Mouse (Mus musculus): ENCODE results near the gene Uap1l1.
"Not testable (repeated sequence)": the region's sequence is repeated elsewhere in the genome, so short reads cannot be mapped to it uniquely, and the experiment has no call there.

Uap1l1 gene

DNA sequence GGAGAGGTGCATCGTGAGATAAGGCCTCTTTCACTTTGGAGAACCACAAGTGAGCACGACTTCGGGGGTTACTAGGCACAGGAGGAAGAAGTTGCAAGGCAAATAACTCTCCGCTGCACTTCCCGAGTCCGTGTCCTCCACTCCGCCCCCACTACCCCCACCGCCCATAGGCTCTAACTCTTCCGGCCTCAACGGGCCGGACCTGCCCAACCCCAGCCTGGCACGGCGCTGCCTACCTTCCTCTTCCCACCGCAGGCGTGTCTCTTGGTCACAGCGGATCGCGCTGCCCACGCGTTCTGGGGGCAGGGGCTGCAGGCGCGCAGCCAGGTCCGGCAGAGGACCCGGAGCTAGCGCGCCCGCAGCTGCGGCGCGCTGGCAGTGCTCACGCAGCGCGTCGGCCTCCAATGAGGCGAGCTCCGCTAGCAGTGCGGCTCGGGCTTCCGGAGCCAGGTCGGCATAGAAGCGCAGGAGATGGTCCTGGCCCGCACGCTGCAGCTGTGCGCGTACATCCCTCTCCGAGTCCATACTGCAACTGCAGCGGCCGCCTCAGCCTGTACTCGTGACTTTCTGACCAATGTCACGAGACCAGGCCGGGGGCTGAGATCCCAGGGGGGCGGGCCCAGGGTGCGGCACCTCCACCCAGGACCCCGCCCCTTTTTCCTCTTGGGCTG is at the start of gene Uap1l1:
Gene Uap1l1, minus strand, starts transcription at position 592 of the 671 bp plus-strand sequence.
- DNase-seq (ENCODE audit: low spot score): peak; percentile 77

DNA sequence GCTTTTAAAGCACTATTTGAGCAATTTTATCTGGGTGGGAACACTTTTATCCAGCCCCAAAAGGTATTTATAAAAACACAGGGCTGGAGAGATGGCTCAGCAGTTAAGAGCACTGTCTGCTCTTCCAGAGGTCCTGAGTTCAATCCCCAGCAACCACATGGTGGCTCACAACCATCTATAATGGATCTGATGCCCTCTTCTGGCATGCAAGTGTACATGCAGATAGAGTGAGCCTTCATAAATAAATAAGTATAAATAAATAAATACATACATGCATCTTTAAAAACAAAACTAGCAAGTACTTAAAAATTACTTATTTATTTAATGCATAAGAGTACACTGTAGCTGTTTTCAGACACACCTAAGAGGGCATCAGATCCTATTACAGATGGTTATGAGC is 48.0 kb upstream of the Uap1l1 start:
- not testable (repeated sequence) for DNase-seq (ENCODE audit: low spot score)

DNA sequence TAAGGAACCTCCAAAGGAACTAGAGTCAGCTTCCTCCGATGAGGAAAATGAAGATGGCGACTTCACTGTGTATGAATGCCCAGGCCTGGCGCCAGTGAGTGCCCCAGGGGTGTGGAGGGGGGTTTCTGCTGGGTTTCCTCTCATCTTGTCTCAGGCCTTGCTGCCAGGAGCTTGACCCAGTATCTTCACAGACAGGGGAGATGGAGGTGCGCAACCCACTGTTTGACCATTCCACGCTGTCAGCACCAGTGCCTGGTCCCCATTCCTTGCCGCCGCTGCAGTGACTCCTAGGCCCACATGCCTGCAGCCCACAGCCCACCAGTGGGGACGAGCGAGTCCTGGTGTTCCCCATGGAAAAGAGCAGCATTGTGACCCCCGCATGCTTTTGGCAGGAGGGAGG is 43.4 kb upstream of the Uap1l1 start:
- no peak for DNase-seq (ENCODE audit: low spot score)

DNA sequence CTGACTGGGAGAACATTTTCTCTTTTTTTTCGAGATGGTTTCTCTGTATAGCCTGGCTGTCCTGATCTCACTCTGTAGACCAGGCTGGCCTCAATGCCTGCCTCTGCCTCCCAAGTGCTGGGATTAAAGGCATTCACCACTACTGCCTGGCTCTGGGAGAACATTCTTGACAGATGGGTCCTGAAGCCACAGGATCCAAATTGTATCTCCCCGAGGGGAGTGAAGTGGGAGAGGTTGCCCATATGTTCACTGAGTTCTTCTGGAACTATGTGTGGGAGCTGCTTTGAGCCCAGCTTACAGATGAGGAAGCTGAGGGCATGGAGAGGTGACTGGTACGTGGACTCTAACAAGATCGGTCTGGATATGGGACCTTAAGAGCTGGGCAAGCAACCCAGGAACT is 38.5 kb upstream of the Uap1l1 start:
- DNase-seq (ENCODE audit: low spot score): no peak

DNA sequence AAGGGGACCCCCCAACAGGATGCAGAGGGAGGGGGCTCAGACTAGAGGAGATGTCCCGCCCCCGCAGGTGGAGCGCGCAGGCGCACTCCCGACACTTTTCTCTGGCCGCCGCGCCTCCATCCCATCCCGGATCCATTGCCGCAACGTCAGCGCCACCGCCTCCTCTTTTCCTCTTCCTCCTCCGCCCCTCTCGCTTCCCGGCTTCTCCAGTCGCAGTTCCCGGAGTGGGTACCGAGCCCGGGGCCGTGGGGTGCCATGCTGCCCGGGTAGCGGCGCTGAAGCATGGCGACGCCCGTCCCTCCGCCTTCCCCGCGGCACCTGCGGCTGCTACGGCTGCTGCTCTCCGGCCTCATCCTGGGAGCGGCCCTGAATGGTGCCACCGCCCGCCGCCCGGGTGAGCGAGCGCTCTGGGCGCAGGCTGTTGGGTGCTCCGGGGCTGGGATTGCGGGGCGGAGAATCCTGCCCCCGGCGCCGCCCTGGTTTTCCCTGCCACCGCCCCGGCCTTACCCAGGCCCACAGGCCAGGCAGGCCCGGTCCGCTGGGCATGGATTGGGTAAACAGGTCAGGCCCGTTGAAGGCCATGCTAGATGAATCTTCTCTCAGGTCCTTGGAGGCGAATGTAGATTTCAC is 37.6 kb upstream of the Uap1l1 start:
- peak; percentile 63 for DNase-seq (ENCODE audit: low spot score)

DNA sequence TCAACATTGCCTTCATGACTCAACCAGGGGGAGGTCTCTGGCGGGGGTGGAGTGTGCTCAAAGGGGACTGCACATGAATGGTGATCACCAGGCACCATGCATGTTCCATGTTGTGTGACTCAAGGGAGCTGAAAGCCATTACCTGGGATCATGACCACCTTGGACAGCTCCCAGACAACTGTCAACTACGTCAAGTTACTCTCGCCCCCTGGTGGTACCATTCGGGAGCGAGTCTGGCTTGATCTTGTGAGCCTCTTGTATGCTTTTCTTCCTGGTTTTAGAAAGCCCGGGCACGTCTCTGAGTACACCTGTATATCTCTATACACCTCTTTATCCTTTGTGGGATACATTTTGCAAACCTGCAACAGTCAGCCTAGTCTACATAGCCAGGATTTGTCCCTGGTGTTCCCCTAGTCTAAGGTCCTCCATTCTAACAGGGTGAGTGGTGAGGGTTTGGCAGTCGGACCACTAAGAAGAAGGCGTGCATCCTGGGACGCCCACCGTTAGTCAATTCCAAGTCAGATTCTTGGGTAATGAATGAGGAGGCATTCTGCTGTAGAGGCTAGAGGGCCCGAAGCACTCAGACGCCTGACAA is 37.0 kb upstream of the Uap1l1 start:
- DNase-seq (ENCODE audit: low spot score): peak; percentile 80

- DNase-seq (ENCODE audit: low spot score): peak; percentile 63
Observed at GRCm38 (mm10) chr2:25400764-25401163, 35.3 kb upstream of the Uap1l1 start.

DNA sequence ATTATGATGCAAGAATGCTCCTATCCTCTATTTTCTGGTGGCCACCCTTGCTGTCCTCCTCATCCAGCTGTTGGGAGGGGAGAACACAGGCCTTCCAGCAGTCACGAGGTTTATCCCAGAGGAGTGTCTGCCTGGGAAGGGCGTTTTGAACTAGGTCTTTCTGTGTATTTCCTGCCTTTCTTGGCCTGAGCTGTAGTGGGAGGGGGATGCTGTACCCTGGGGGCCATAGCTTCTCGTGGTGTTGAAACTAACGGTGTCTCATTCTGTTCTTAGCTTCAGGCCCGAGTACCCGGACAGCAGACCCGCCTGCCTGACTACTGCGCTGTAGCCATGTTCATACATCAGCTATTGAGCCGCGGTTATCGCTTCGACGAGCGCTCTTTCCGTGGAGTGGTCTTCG is 34.8 kb upstream of the Uap1l1 start:
- no peak for DNase-seq (ENCODE audit: low spot score)

GRCm38 (mm10) chr2:25399051-25399450 is 33.6 kb upstream of the Uap1l1 start, which contains the start of gene Npdc1:
Gene Npdc1 (plus strand): TSS chr2:25399351.
- DNase-seq (ENCODE audit: low spot score): no peak

- DNase-seq (ENCODE audit: low spot score): no peak
Observed at GRCm38 (mm10) chr2:25398065-25398464, 32.6 kb upstream of the Uap1l1 start.

- DNase-seq (ENCODE audit: low spot score): no peak
Observed at GRCm38 (mm10) chr2:25397010-25397409, 31.5 kb upstream of the Uap1l1 start.

DNA sequence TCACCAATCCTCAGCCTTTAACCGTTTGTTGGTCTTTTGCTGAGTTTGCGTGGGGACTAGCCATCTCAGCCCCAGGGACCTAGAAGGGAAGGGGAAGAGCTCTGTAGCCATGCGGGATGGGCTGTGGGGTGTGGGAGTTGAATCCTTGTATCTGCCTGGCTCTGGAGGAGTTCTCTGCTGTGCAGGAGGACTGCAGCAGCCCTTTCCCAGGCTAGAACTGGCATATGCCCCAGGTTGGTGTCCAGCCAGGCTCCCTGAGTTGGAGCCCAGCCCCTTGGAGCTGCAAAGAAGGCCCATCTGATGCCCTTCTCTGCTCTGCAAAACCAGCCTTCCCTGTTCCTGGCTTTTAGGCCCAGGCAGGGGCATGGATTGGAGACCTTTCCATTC is 31.1 kb upstream of the Uap1l1 start:
- DNase-seq (ENCODE audit: low spot score): no peak

DNA sequence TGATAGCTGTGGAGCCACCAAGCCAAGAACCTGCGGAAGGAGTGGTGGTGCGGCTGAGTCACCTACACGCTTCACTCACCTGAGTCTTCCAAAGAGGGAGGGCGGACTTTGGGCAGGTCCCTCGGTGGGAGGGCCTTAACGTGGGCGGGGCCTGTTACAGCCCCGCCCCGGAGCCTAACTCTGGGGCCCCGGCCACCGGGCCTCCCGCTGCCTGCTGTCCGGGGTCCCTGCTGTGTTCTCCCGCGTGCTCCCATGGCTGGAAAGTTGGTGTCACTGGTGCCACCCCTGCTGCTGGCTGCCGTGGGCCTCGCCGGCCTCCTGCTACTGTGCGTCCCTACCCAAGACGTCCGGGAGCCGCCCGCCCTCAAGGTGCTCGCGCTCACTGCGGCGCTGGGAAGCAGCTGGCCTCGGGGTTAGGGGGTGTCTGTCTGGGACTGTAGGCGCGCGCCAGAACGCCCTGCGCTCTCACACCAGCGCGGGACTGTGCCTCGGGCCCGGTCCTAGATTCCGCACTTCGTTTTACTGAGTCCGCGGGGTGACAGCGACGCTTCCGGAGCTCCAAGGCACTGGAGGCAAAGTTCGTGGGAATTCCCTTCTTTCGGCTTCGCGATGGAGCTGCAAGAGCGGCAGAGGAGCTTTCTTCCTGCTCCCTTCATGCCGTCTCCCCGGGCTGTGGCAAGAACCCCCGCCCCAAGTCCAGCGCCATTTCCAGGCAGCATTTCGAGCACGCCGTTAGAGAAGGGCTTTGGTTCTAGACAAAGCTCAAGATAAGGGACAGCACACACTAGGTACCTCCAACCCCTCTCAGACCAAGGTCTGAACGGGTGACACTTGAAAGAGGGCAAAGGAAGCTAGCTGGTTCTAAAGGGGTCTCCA is 30.5 kb upstream of the Uap1l1 start, which contains the start of gene Entpd2:
Gene Entpd2, plus strand, starts transcription at position 154 of the 876 bp plus-strand sequence.
- DNase-seq (ENCODE audit: low spot score): peak; percentile 52

DNA sequence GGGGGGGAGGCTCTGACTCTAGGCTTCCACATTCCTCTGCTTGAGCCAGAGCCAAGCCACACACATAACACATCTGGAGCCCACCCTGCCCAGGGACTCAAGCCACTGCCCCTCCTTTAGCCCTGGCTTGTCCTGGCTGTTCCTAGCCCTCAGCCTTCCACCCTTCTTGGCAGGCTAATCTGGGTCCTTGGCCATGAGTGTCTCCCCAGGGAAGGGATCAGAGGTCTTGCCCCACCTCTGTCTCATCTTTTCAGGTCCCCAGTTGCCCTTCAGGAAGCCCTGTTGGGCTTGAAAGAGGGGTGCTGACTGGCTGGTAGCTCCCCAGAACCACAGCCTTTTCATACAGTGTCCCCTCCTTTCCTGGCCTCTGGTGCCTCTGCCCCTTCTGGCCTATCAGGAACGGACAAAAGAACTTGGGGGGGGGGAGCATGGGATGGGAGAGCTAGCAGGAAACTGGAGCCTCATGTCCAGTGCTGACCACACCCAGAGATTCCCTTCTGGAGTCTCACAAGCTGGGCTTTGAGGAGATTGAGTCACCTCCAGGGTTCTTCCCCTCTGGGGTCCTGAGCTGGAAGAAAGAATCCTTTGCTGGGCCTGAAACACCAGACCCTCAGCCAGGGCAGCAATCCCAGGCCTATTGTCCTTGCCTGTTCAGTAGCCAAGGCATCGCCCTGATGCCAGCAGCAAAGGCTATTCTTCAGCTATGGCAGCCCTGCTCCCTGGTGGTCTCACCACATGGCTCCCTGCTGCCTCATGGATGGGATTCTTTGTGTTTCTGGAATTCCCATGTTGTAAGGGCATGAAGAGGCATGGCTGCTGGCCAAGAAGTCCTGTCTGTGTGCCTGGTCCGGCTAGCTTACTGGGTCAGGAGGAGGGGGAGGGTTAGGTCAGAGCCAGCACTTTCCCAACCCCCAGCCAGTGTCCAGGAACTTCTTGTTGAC is 29.1 kb upstream of the Uap1l1 start:
- DNase-seq (ENCODE audit: low spot score): no peak

DNA sequence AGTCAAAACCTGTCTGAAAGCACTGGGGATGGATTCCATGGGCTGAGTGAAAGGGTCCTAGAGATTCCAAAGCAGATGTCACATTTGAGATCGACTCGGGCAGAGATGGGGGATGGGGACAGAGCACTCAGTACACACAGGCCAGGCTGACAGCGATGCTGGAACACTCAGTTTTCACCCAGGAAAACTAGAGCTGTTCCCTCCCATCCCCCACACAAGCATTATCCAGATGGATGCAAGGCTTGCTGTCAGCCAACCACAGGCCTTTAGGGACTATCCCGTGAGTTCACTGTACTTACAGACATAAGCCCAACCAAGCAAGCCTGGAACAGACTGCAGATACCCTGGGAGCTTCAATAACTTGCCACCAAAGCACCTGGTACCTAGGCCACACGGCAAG is 25.8 kb upstream of the Uap1l1 start:
- DNase-seq (ENCODE audit: low spot score): no peak

DNA sequence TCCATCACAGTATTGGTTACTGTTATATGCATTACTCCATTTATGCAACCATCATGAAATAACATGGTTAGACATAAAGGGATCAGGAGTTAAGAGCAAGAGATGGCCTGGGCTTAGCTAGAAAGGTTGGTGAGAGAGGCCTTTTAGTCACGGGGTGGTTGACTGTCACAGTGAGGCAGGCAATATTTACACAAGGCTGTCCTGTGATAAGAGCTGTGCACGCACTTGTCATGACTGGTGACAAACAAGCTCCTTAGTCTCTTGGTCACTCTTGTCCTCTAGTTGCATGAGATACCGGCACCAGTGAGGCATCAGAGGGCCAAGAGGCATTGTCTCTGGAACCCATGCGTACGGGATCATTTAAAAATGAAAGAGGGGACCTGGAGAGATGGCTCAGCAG is 19.0 kb upstream of the Uap1l1 start:
- DNase-seq (ENCODE audit: low spot score): no peak

GRCm38 (mm10) chr2:25376589-25376988 is 11.1 kb upstream of the Uap1l1 start:
- DNase-seq (ENCODE audit: low spot score): peak; percentile 42

GRCm38 (mm10) chr2:25373431-25373830 is 7.9 kb upstream of the Uap1l1 start:
- no peak for DNase-seq (ENCODE audit: low spot score)

DNA sequence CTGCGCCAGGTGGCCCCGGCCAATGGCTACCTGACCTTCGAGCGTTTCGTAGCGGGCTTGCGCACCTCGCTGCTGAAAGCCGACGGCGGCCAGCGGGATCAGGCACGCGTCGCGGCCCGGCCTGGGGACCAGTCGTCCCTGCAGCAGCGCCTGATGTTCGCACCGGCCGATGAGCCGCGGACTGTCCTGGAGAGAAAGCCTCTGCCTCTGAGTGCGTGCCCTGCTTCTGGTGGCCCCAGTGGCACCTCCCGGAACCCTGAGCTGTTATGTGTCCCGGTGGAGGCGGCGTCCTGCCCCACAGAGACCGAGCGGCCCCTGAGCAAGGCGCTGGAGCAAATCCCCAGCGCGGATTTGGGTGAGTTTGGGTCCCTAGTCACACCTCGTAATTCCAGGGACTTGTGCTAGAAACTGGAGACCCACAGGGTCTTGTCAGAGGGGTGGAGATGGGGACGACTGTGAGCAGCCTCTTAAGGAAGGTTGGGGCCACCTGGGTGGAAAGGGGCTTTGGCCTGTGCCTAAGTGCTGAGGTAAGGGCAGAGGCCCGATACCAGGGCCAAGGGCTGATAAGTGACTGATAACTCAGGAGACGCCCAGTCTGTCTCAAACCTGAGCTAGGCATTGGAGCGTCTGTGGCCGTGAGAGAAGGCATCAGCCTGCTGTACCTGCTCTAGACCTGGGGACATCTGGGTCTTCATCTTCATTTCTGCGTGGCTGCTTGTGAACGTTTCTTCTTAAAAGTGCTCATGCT is 7.3 kb upstream of the Uap1l1 start:
- no peak for DNase-seq (ENCODE audit: low spot score)
